Mouse (Mus musculus) neural tube, embryonic 11.5 days (tissue): ENCODE data around the gene Cacng5. TPM values are rescaled to one million over a fixed set of nuclear protein-coding genes. Genes with fewer than 3 reads are reported as not detected.

Experiments
- ATAC-seq: fragments of 200-750 bp; cut with Nextera tagmentation; 2 replicates; pipeline ENCODE4 v1.8.0; 2017; ENCODE audit warnings: moderate number of reproducible peaks, mild to moderate bottlenecking, moderate TSS enrichment, moderate library complexity; ENCODE audit not compliant: insufficient read depth, low FRiP score, low TSS enrichment
- DNase-seq: peaks from one replicate; pipeline ENCODE4 v3.0.0-alpha.2; 2015; ENCODE audit warnings: low spot score
- H3K27ac ChIP-seq: fragments of 300-500 bp; sonication (generic); 2 replicates; pipeline ENCODE4 v1.5.1; 2014; ENCODE audit warnings: low read depth, mild to moderate bottlenecking, low read length
- H3K27me3 ChIP-seq: fragments of 300-500 bp; sonication (generic); 2 replicates; pipeline ENCODE4 v1.6.1; 2014; ENCODE audit warnings: mild to moderate bottlenecking, low read length, mixed read lengths; ENCODE audit not compliant: control insufficient read depth, insufficient read depth
- H3K36me3 ChIP-seq: fragments of 300-500 bp; sonication (generic); 2 replicates; pipeline ENCODE4 v1.6.1; 2014; ENCODE audit warnings: mild to moderate bottlenecking, low read length, moderate library complexity, mixed read lengths; ENCODE audit not compliant: control insufficient read depth, insufficient read depth
- H3K4me1 ChIP-seq: fragments of 300-500 bp; sonication (generic); 2 replicates; pipeline ENCODE4 v1.6.1; 2014; ENCODE audit warnings: low read length, mixed read lengths; ENCODE audit not compliant: control insufficient read depth, insufficient read depth
- H3K4me2 ChIP-seq: fragments of 300-500 bp; sonication (generic); 2 replicates; pipeline ENCODE4 v1.6.1; 2014; ENCODE audit warnings: low read depth, mild to moderate bottlenecking, moderate library complexity
- H3K4me3 ChIP-seq: fragments of 300-500 bp; sonication (generic); 2 replicates; pipeline ENCODE4 v1.5.1; 2014; ENCODE audit warnings: low read depth, low read length
- H3K9ac ChIP-seq: fragments of 300-500 bp; sonication (generic); 2 replicates; pipeline ENCODE4 v1.6.1; 2014; ENCODE audit warnings: mild to moderate bottlenecking, low read length
- H3K9me3 ChIP-seq: fragments of 300-500 bp; sonication (generic); 2 replicates; pipeline ENCODE4 v1.6.1; 2016; ENCODE audit warnings: low read length; ENCODE audit not compliant: control insufficient read depth
- WGBS: fragments of 180-500 bp; shearing (Covaris S2); extraction: QIAGEN DNeasy Blood & Tissue Kit; methylation state at CpG from one replicate; pipeline ENCODE4 v1.1.7; 2014; 5-methylcytosine and 5-hydroxymethylcytosine counted together
- polyA plus RNA-seq: library from polyadenylated mRNA; unstranded; fragments of >200 nt; fragmentation: Nextera tagmentation; extraction: Ambion mirVana; gene quantifications from 2 replicates; pipeline ENCODE4 v1.2.1, GENCODE M21; 2014

The Cacng5 gene
- polyA plus RNA-seq, 1 experiment from 2014 or later, result 3.8 TPM

DNA sequence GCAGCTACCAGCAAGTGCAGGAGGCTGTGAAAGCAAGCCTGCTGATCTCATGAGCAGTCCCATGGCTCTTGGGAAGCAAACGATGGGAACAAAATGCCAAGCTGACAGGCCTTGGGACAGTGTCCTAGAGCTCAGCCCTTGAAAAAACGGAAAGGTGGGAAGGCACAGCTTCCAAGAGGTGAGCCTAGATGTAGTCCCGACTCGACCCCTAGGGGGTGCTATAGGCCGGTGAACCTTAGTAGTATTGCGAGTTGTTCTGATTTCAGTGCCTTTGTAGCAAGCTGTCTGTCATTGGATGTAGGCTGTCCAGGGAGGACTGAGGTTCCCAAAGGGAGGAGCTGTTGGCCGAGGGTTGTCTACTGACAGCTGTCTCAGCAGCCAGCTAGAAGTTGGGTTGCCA lies 49.7 kb downstream of the Cacng5 start:
- no peak for ATAC-seq
- Histone ChIP-seq H3K4me2 (no peak overlapping the region), H3K27me3 (no peaks in the 10 kb centered on the region), H3K9me3 (no peaks in the 10 kb centered on the region), H3K4me3 (no peak overlapping the region), H3K27ac (no peak overlapping the region), H3K36me3 (no peaks in the 10 kb centered on the region), H3K4me1 (no peaks in the 10 kb centered on the region), H3K9ac (no peak overlapping the region)
- 21% methylated on average over 7 of the region's 7 CpGs for WGBS
- DNase-seq, result peak; percentile 70

DNA sequence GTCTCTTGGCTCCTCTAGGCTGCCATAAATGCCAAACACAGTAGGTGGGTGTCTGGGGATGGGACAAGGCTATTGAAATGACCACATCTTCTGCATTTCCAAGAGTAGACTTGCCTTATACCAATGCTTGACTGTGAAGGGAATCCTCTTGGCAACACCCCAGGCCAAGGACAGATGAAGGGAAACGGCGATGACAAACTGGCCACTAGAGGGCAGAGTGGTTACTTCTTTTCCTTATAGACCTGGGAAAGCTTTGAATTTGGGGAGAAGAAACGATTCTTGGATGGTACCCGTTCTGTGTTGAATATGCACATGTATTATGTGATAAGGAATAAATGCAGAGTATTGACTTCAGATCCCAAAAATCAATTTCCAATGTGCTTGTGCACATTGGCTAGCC lies 50.8 kb downstream of the Cacng5 start:
- H3K9me3 ChIP-seq, result no peaks in the 10 kb centered on the region
- H3K4me3 ChIP-seq, result no peak overlapping the region
- H3K27me3 ChIP-seq, result no peaks in the 10 kb centered on the region
- no peak overlapping the region for H3K9ac ChIP-seq
- H3K4me1 ChIP-seq, result no peaks in the 10 kb centered on the region
- ATAC-seq (no peak), DNase-seq (peak; percentile 75)
- H3K27ac ChIP-seq, result no peak overlapping the region
- no peak overlapping the region for H3K4me2 ChIP-seq
- no peaks in the 10 kb centered on the region for H3K36me3 ChIP-seq
- 7% methylated on average over 4 of the region's 4 CpGs for WGBS

DNA sequence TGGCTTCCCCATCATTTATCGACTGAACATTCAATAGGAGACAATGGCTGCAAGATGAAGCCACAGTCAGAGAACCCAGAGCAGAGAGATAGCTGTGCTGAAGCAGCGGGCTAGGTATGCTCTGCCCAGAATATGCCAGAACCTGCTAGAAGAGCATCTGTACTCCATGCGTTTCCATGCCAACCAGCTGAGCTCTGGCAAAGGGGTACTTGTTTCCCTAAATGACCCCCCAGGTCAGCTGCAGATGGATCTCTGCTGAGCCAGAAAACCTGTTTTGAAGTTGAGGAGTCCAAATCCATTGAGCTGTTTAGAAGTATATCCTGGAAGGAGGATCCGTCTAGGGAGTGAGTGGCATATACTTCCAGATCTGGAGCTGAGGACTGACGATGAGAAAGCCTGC lies 53.1 kb downstream of the Cacng5 start:
- Histone ChIP-seq H3K27ac (no peak overlapping the region), H3K27me3 (no peaks in the 10 kb centered on the region), H3K9me3 (no peaks in the 10 kb centered on the region), H3K4me2 (no peak overlapping the region), H3K4me1 (no peaks in the 10 kb centered on the region), H3K36me3 (no peaks in the 10 kb centered on the region), H3K4me3 (no peak overlapping the region), H3K9ac (no peak overlapping the region)
- DNase-seq (no peak), ATAC-seq (no peak)
- WGBS, result 81% methylated on average over 5 of the region's 5 CpGs

DNA sequence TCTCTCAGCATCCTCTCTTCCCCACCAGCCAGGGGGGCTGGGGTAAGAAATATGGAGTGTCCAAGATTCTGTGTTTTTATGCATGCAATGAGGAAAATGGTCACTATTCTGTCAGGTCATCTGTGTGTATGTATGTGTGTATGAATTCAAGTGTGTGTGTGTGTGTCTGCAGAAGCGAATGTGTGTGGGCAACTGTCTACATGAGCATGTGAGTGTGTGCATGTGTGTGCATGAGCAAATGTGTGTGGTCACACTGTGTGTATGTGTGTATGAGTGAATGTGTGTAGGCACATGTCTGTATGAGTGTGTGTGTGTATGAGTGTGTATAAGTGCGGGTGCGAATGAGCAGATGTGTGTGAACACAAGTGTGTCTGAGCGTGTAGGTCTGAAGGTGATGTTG lies 55.0 kb downstream of the Cacng5 start:
- H3K4me3 ChIP-seq, result no peak overlapping the region
- H3K9ac ChIP-seq, result no peak overlapping the region
- WGBS, result 91% methylated on average over 4 of the region's 4 CpGs
- no peaks in the 10 kb centered on the region for H3K4me1 ChIP-seq
- no peak overlapping the region for H3K27ac ChIP-seq
- no peaks in the 10 kb centered on the region for H3K9me3 ChIP-seq
- H3K27me3 ChIP-seq, result no peaks in the 10 kb centered on the region
- H3K4me2 ChIP-seq, result no peak overlapping the region
- ATAC-seq (no peak; the same call in 1 of the 2 replicates), DNase-seq (no peak)
- H3K36me3 ChIP-seq, result no peaks in the 10 kb centered on the region

DNA sequence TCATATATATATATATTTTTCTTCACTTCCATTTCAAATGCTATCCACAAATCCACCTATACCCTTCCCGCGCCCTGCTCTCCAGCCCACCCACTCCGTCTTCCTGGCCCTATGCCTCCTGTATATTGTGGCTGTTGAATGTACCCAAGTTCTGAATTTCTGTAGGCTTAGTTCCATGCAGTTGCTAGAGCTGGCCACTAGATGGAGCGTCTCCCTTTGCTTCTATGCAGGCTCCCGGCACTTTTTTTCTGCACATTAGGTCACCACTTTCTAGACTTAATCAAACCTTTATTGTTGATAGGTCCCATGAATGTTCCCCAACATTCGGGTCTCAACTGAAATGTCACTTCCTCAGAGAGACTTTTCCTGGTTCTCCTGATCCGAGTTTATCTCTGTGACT lies 55.6 kb downstream of the Cacng5 start:
- H3K4me3 ChIP-seq, result no peak overlapping the region
- WGBS, result 30% methylated on average over 7 of the region's 7 CpGs
- ATAC-seq (no peak), DNase-seq (peak; percentile 67)
- H3K9me3 ChIP-seq, result no peaks in the 10 kb centered on the region
- H3K4me1 ChIP-seq, result no peaks in the 10 kb centered on the region
- H3K27me3 ChIP-seq, result no peaks in the 10 kb centered on the region
- H3K27ac ChIP-seq, result no peak overlapping the region
- H3K36me3 ChIP-seq, result no peaks in the 10 kb centered on the region
- no peak overlapping the region for H3K4me2 ChIP-seq
- H3K9ac ChIP-seq, result no peak overlapping the region

DNA sequence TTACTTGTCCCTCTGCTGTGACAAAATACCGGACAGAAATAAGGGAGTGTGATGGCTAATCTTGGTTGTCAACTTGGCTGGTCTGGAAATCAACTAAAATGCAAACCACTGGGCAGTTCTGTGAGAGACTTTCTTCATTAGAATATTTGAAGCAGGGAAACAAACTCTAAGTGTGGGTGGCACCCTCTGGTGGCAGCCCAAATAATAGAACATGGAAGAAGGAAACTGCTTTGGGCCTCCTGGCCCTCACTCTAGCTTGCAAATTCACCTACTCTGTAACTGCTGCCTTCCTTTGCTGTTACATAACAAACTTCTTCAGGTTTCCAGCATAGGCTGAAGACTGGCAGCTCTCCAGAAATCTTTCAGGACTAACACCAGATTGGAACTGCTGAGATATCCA lies 61.8 kb downstream of the Cacng5 start:
- H3K9me3 ChIP-seq, result no peaks in the 10 kb centered on the region
- WGBS, result 37% methylated on average over 1 of the region's 1 CpGs
- H3K9ac ChIP-seq, result no peak overlapping the region
- H3K4me2 ChIP-seq, result no peak overlapping the region
- H3K36me3 ChIP-seq, result no peaks in the 10 kb centered on the region
- no peak overlapping the region for H3K4me3 ChIP-seq
- DNase-seq (peak; percentile 67), ATAC-seq (no peak)
- no peaks in the 10 kb centered on the region for H3K27me3 ChIP-seq
- H3K4me1 ChIP-seq, result no peaks in the 10 kb centered on the region
- H3K27ac ChIP-seq, result no peak overlapping the region

DNA sequence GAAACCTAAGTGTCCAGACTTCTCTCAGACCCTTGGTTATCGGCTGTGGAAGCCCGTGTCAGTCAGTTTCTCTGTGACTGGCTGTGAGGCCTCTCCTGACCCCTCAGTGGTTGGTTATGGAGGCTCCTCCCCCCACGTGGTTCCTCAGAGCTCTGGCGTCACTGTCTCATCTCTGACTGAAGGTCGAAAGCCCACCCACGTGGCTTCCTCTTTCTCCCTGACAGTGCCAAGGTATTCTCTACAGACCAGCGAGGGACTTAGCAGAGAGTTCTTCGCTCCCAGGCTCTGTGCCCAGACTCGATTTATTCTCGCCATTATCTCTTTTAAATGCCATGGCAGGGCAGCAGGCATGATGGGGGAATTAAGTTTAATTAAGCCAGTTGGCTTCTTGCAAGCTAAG lies 65.2 kb downstream of the Cacng5 start:
- WGBS, result 54% methylated on average over 10 of the region's 10 CpGs
- H3K27ac ChIP-seq, result no peak overlapping the region
- no peaks in the 10 kb centered on the region for H3K27me3 ChIP-seq
- no peaks in the 10 kb centered on the region for H3K36me3 ChIP-seq
- H3K4me3 ChIP-seq, result no peak overlapping the region
- ATAC-seq (no peak), DNase-seq (no peak)
- H3K4me2 ChIP-seq, result no peak overlapping the region
- H3K4me1 ChIP-seq, result no peaks in the 10 kb centered on the region
- H3K9ac ChIP-seq, result no peak overlapping the region
- H3K9me3 ChIP-seq, result no peaks in the 10 kb centered on the region

DNA sequence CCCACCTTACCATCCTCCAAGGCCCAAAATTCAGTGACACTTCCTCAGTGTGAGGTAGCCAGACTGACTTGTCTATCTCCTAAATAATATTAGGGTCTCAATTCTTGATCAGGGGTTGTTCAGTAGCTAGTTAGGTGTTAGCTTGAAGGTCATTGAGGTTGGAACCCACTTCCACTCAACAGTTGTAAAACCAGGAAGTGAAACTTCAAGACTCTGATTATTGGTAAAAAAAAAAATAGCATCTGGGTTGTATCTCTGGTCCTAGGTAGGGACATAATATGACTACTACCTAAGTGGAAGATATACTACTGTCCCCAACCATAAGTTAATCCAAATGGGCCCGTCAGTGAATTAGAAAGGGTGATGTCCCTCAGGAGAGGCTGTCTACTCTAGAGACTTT lies 70.7 kb downstream of the Cacng5 start:
- 96% methylated on average over 1 of the region's 1 CpGs for WGBS
- no peak overlapping the region for H3K27ac ChIP-seq
- no peak for ATAC-seq

DNA sequence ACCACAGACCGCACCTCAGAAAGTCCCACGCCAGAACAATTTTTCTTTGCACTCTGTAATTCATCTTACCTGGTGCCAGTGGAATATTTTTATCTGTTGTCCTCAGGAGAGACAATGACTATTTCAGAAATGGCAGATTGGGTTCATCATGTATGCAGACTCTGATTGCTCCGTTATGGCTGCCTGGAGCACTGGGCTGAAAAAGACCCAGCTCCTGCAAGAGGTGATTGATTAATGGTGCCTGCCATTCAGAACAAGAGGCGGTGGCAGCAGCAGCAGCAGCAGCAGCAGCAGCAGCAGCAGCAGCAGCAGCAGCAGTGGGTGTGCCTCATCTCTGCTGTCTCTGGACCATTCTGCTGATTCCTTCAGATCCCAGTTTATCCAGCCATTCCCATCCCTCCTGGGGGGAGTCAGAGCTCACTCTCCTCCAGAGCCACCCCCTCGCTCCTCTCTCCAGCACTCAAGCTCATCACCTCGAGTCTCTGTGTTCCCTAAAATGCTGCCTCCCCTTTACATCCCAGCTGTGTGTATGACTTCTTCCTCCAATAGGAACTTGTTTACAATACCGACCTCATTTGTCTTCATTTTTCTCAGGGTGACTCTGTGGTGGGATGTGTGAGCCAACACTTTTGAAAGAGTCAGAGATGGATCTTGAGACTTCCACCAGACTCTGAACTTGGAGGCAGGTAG lies 81.4 kb downstream of the Cacng5 start:
- Histone ChIP-seq H3K27ac (no peak overlapping the region), H3K4me3 (no peak overlapping the region), H3K4me1 (no peaks in the 10 kb centered on the region), H3K27me3 (no peaks in the 10 kb centered on the region), H3K36me3 (no peaks in the 10 kb centered on the region), H3K9ac (no peak overlapping the region), H3K9me3 (no peaks in the 10 kb centered on the region), H3K4me2 (no peak overlapping the region)
- WGBS, result 57% methylated on average over 7 of the region's 7 CpGs
- ATAC-seq (no peak), DNase-seq (no peak)

More for the DNA sequence above, 70.7 kb downstream of the Cacng5 start:
- Histone ChIP-seq H3K4me1 (no peaks in the 10 kb centered on the region), H3K9ac (no peak overlapping the region), H3K27me3 (no peaks in the 10 kb centered on the region), H3K36me3 (no peaks in the 10 kb centered on the region), H3K4me2 (no peak overlapping the region), H3K4me3 (no peak overlapping the region), H3K9me3 (no peaks in the 10 kb centered on the region)
- DNase-seq, result no peak
